Mouse (Mus musculus) heart, postnatal 14 days (tissue): ENCODE data around the gene Midn. TPM values are rescaled to one million over a fixed set of nuclear protein-coding genes. Genes with fewer than 3 reads are reported as not detected.

Experiments used
- DNase-seq, 2 experiments: peaks; one replicate each; pipeline ENCODE4 v3.0.0; 2021 to 2022
- intact Hi-C: fragments of 180-260 bp; cut with DNase I; formaldehyde crosslinking; loops from one replicate; pipeline ENCODE4 v1.15.1; 2025
- total RNA-seq, 2 experiments: library from RNA; stranded (reverse); gene quantifications; 2 replicates each; pipeline ENCODE4 v1.2.3; 2021

Gene Midn
- total RNA-seq, 2 experiments from 2014 or later = 158 to 178 TPM

GRCm38 (mm10) chr10:80153713-80154112 lies 5.6 kb downstream of the Midn start:
- DNase-seq = no peak
- intact Hi-C loops = no loop called here

DNA sequence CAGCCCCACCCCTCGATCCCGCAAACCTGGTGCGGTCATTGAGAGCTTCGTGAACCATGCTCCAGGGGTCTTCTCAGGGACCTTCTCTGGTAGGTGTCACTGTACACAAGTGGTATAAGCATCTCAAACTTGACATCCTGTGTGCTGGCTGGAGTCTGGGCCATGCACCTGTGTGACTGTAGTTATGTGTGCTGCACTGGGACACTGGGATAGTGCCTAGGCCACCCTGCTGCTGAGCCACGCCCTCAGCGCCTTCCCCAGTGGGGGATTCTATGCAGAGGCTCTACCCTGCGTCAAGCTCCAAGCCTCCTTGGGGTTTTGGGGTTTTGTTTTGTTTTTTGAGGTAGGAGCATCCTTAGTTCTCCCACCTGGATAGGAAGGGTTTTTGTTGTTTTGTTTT lies 6.3 kb downstream of the Midn start:
- no peak for DNase-seq
- intact Hi-C loops = no loop called here

DNA sequence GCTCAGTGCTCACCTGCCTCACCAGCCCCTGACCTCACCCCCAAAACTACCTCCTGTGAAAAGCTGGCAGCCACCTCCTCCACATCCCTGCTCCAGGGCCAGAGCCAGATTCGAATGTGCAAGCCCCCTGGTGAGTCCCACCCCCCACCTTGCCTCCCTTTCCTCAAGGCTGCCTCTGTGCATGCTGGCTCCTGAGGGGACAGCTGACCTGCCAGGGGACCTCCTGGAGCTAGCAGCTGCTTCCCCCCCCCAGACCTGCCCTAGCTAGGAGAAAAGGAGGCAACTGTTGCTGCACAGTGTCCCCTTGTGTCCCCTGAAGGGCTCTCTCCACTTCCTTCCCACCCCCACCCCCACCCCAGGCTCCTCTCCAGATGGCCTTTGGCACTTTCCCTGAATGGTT lies 7.2 kb downstream of the Midn start:
- intact Hi-C loops = no loop called here
- no peak for DNase-seq

GRCm38 (mm10) chr10:80156002-80156751 lies 8.1 kb downstream of the Midn start:
- intact Hi-C loops = no loop called here
- no peak for DNase-seq

GRCm38 (mm10) chr10:80156752-80157053 lies 8.6 kb downstream of the Midn start:
- intact Hi-C loops = no loop called here
- no peak for DNase-seq

DNA sequence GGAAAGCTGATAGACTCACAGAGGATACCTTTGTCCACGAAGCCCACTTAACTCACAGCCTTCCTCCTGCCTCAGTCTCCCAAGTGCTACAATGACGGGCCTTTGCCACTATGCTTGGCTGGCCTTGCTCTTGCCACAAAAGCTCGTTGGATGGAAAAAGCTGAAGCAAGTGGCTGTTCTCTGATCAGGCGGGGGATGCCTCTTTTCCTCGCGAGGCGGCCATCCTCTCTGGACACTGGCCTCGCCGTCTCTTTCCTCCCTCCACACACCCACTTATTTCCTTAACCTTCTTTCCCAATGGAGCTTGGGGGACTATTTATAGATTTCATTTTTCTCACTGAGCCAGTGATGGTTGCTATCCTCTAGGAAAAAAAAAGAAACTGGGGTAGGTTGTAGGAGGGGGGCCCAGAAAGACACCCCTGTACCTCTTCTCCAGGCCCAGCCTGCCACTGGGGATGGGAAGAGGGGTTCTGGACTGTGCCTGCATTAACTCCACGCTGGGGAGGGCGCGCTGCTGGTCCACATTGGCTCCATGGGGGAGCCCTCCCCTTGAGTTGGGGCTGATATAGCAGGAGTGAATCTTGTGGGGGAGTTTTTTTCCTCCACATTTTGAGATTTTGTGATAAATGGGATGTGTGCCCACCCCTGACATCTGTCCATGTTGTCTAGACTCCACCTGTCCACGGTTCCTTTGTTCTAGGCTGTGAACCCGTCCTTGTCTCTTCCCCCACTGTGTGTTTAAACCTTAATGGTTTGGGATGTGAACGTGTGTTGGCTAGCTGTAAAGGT lies 9.3 kb downstream of the Midn start:
- no peak for DNase-seq
- intact Hi-C loops = no loop called here

DNA sequence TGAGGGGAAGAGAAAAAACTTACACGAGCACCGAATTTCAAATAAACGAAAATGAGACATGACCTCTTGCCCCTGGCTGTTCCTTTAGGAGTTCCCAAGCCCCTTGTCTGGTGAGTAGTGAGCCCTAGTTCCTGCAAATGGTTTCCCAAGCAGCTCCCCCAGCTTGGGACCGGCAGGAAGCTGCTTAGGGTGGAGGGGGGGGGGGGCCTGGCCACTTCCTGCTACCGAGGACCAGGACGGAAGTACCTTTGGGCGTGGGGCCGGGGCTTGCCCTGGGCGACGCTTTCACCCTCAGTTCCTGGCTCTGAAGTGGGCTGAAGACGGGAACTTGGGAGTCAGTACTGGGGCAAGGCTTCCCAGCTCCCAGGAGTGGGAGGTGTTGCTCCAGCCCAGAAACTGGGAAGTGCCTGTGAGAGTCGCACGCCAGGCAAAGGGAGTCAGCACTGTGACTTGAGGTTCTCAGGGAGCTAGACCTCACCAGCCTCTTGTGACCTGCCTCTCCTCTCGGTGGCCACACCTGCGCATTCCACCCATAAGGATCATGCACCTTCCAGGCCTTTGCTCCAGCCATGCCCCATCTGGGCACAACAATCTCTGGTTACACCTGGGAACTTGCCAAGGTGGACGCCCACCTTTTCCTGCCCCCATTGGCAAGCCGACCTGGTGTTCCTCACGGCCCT lies 10.4 kb downstream of the Midn start:
- intact Hi-C loops = no loop called here

DNA sequence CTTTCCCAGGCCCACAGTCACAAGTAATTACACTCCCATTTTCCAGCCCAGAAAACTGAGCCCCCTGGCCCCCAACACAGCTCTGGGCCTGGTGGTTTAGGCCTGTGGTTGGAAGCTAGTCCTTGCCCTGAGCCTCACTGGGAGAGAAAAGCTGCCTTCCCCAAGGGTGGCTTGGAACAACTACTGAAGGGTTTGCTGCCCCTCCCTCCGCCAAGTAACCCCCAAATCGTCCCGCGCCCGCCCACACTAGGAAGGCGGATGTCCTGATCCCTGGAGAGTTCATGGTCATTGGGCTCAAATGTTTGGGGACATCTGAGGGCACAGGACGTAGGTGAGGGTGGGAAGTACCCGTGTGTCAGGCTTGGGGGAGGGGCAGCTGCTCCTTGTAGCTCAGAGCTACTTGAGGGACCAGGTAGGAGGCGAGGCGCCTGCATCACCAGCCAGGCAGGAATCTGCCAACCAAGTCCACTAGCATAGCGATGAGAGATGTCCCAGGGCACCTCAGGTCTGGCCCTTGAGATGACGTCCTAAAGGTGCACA lies 11.0 kb downstream of the Midn start:
- DNase-seq = peak in 1 of 2 experiments; percentile 57
- intact Hi-C loops = loop anchor here (1.0 kb wide), 1 partner anchor 10 kb away; no protein-coding TSS in a partner anchor

More for the DNA sequence above, 10.4 kb downstream of the Midn start:
- DNase-seq = peak; percentile 75 to 78

- DNase-seq = peak; percentile 98 to 99
- intact Hi-C loops = loop anchor here (1.0 kb wide), 1 partner anchor 11 kb away; no protein-coding TSS in a partner anchor
Observed at GRCm38 (mm10) chr10:80159561-80160454, 11.7 kb downstream of the Midn start.

GRCm38 (mm10) chr10:80160455-80161371 lies 12.6 kb downstream of the Midn start:
- intact Hi-C loops = no loop called here
- DNase-seq = peak; percentile 87 to 94

DNA sequence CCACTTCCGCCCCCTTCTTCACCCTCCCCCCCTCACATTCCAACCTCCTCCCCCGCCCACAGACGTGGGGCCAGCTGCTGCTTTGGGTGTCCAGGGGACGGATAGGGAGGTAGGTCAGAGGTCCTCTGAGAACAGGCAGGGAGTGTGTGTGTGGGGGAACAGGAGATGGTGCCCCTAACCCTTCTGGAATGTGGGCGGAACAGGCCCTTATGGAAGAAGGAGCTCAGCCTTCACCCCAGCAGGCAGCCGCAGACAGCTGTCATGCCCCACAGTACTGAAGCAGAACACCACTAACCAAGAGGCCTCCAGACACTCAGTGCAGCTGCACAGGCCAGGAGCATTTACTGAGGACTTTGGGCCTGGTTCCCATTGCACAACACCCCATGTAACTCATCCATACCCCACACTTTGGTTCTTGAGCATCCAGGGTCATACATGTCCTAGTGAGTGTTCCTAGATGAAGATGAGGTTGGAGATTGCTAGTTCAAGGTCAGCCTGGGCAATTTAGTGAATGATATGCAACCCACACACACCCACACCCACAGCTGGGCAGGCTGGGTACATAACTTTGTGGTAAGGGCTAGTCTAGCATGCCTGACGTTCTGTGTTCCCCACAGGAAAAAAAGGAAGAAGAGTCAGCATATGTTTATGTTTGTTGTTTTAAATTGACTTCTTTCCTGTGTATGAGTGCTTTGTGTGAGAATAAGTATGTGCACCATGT lies 13.6 kb downstream of the Midn start:
- DNase-seq = peak in 1 of 2 experiments; percentile 57
- intact Hi-C loops = no loop called here

DNA sequence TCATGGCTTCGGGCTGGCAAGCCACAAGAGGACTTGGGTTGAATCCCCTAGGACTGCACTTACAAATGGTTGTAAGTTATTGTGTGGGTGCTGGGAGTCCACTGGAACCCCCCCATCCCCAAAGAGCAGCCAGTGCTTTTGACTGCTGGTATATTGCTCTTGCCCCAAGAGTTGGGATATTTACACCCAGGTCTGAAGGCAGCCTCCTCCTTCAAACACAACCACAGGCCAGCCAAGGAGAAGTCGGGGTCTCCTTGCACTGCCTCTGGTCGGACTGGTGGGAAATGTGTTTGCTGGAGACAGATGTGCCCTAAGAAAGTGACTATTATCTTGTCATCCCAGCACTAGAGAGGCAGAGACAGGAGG lies 14.2 kb downstream of the Midn start:
- intact Hi-C loops = no loop called here
- no peak for DNase-seq

- intact Hi-C loops = no loop called here
- no peak for DNase-seq
Observed at GRCm38 (mm10) chr10:80162716-80163299, 14.7 kb downstream of the Midn start.

- intact Hi-C loops = no loop called here
- no peak for DNase-seq
Observed at GRCm38 (mm10) chr10:80163721-80164120, 15.6 kb downstream of the Midn start.

DNA sequence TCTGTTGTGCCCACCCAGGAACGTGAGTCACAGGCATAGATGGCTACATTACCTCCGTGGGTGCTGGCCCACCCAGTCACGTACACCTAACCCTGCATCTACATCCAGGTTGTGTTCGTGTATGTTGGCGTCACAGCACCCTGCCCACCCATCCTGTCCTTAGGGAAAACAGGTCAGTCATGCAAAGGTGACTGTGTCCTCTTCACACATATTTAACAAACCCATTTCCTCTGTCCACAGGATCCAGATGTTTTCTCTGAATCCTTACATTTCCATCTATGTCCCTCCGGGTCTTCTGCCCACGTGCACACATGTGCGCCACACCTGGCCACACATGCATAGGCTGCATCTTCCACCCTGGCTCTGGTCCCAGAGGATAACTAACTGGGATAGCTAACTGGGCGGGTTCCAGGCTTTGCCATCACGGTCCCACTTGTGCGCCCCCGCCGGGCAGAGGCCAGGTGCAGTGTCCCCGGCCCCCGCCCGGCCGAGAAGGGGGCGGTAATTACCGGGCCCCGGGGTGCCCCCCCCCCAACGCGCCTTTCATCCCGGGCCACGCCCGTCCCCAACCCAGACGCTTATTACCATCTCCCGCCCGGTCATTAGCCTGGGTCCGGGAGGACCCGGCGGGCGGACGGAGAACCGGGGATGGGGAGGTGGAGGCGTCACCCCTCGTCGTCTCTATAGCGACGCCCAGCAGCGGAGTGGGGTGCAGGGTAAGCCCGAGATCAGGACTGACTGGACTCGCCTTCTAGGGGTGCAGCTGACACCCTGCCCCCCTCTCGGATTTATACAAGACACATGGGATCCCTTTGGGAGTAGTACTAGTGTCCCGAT lies 16.3 kb downstream of the Midn start:
- intact Hi-C loops = no loop called here
- no peak for DNase-seq

DNA sequence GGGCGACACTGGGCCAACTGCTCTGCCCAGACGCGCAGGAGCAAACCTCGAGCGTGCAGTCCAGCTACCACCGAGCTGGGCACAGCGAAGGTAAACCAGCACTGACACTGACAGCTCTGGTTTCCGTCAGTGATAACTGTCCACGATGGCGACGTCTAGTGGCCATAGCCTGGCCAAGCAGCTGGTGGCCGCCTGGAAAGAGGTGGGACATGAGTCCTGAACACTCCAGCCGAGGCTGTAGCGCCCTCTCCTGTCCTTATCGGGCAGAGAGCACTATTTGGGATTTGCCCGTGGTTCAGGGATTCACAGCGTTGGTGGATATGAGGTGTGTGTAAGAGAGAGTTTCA lies 16.9 kb downstream of the Midn start:
- peak; percentile 95 to 98 for DNase-seq
- intact Hi-C loops = loop anchor here (1.0 kb wide), 1 partner anchor 20 kb away; no protein-coding TSS in a partner anchor
